Mouse (Mus musculus) heart, postnatal 14 days (tissue): ENCODE data around the gene Card14. TPM values are rescaled to one million over a fixed set of nuclear protein-coding genes. Genes with fewer than 3 reads are reported as not detected.

Source experiments
- DNase-seq, 2 experiments: peaks; one replicate each; pipeline ENCODE4 v3.0.0; 2021 to 2022
- intact Hi-C: fragments of 180-260 bp; cut with DNase I; formaldehyde crosslinking; loops from one replicate; pipeline ENCODE4 v1.15.1; 2025
- total RNA-seq, 2 experiments: library from RNA; stranded (reverse); gene quantifications; 2 replicates each; pipeline ENCODE4 v1.2.3; 2021

Card14 gene
- total RNA-seq, 2 experiments from 2014 or later = 0.14 to 0.15 TPM

DNA sequence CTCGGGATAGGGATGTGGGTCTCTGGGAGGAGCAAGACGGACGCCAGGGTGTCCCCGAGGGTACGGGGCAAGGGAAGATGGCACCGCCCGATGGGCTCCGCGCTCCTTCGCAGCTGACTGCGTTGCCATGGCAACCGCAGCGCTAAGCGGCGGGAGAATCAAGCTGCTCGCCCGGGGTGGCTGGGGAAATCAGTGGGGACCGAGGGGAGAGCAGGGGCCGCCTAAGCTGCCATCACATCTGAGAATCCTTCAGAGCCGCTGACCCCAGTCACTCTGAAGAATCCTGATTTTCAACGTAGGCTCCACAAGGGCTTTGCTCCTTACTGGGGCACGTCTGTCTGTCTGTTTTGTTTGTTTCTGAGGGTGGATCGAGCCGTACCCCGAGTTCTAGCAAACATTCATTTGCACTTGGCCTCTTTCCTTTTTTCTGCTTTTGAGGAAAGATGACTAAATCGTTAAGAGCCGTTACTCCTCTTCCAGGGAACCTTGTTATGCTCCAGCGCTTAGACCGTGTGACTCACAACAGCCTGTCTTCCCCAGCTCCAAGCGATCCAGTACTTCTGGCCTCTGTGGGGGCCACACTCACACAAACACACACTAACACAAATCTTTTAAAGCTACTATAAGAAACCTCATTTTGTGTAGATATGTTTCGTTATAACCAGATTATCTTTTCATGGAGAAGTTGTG is 7.2 kb upstream of the Card14 start:
- DNase-seq = no peak
- intact Hi-C loops = no loop called here

GRCm38 (mm10) chr11:119300986-119301385 is 6.6 kb upstream of the Card14 start:
- DNase-seq = no peak
- intact Hi-C loops = no loop called here

- DNase-seq = peak; percentile 45 to 59
- intact Hi-C loops = loop anchor here (2.0 kb wide), 1 partner anchor 58 kb away; no protein-coding TSS in a partner anchor
Measured at GRCm38 (mm10) chr11:119304904-119305712, 2.5 kb upstream of the Card14 start.

GRCm38 (mm10) chr11:119306762-119307657 is 558 bp upstream of the Card14 start:
- intact Hi-C loops = no loop called here

DNA sequence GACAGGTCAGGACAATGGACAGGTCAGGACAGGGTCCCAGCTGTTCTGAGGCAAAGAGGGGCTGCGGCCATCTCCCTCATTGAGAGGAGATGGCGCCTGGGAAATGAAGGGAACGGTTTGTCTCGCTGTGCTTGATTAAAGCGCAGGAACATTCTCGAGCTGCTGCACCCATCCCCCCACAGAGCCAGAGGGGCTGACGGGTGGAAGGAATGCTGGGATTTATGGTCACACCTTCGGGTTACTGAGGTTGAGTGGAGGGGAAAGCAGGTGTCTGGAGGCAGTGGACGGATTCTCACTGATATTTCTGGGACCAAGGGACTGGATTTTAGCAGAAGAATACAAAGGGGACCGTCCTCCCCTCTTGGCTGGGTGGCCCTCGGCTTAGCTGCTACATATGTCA is 348 bp downstream of the Card14 start:
- DNase-seq = no peak
- intact Hi-C loops = no loop called here

More at GRCm38 (mm10) chr11:119306762-119307657, 558 bp upstream of the Card14 start:
- no peak for DNase-seq

DNA sequence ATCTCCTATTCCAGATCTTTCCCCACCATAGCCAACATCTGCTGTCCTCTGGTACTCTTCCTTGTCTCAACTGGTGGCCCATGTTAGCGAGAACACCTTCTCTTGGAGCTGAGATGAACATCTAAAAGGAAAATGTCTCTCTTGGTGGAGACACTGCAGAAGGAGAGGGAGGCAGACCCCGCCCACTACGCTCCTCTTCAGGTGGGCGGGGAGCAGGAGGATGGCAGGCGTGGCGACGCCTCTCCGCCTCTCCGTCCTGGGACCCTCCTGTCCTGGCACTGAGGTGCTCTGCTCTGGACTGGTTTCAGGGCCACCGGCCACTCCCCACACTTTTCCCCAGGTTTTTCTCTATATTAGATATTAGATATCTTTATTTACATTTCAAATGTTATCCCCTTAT is 3.1 kb downstream of the Card14 start:
- intact Hi-C loops = no loop called here
- no peak for DNase-seq

- no peak for DNase-seq
- intact Hi-C loops = no loop called here
Measured at GRCm38 (mm10) chr11:119314252-119314936, 6.8 kb downstream of the Card14 start.

DNA sequence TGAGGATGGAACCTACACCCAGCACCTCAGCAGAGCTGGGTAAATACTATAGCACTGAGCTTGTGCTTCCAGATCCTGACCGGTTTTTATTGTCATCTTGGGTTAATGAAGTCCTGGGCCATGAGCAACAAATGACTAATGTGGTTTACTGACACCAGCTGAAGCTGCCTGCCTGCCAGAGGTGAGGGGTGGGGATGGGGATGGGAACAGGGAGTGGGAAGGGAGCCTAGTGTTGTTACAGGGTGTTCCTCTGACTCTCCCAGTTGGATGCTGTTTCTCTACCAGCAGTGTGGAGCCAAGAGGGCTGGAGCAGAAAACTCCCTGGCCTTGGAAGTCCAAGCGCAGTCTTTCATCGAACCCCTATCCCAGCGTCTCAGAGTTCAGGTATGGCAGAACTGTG is 9.2 kb downstream of the Card14 start:
- DNase-seq = peak; percentile 32 to 38
- intact Hi-C loops = no loop called here

DNA sequence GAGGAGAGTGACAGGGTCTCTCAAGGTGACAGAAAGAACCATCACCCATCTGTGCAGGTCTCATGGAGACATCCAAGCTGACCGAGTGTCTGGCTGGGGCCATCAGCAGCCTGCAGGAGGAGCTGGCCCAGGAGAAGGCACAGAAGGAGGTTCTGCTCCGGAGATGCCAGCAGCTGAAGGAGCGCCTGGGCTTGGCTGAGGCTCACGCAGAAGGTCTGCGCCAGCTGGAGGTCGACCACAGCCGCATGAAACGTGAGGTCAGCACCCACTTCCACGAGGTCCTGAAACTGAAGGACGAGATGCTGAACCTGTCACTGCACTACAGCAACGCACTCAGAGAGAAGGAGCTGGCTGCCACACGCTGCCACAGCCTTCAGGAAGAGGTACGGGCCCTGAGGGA is 15.0 kb downstream of the Card14 start:
- DNase-seq = no peak
- intact Hi-C loops = no loop called here

DNA sequence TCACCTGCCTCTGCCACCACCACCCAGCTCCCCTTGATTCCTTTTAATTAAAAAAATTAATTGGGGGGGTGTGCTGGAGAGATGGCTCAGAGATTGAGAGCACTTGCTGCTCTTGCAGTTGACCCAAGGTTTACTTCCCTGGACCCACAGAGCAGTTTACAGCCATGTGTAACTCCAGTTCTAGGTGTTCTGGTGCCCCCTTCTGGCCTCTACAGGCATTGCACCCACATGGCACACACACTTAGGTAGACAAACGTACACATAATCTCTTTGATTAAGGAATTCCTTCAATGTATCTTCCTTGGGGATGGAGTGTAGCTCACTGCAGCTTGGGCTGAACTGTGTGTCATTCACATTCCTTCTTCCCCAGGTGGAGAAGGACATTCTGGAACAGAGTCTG is 17.5 kb downstream of the Card14 start:
- DNase-seq = no peak
- intact Hi-C loops = no loop called here

GRCm38 (mm10) chr11:119330592-119330991 is 23.0 kb downstream of the Card14 start:
- DNase-seq = no peak
- intact Hi-C loops = no loop called here

DNA sequence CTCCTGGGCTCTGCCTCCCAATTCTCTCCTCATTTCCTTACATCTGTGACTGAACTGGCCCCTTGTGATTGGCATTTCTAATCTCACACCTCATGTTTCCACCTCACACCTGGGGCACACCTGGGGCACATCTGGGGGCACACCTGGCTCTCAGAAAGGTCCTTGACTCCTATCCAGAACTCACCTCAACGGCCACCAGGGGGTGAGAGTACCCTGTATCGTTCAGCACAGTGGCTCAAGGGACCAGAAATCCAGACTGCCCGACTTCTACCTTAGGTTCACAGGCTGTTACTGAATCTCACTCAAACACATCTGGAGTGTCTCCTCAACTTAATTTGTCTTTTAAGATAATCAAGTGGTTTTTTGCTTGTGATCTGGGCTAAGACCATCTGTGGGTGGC is 24.4 kb downstream of the Card14 start:
- intact Hi-C loops = no loop called here
- no peak for DNase-seq

GRCm38 (mm10) chr11:119338271-119339059 is 30.9 kb downstream of the Card14 start:
- no peak for DNase-seq
- intact Hi-C loops = loop anchor here (1.0 to 2.0 kb wide), 2 partner anchors 25 to 98 kb away; no protein-coding TSS in a partner anchor

- intact Hi-C loops = loop anchor here (1.0 to 2.0 kb wide), 2 partner anchors 24 to 98 kb away; no protein-coding TSS in a partner anchor
Measured at GRCm38 (mm10) chr11:119339179-119339578, 31.6 kb downstream of the Card14 start.

DNA sequence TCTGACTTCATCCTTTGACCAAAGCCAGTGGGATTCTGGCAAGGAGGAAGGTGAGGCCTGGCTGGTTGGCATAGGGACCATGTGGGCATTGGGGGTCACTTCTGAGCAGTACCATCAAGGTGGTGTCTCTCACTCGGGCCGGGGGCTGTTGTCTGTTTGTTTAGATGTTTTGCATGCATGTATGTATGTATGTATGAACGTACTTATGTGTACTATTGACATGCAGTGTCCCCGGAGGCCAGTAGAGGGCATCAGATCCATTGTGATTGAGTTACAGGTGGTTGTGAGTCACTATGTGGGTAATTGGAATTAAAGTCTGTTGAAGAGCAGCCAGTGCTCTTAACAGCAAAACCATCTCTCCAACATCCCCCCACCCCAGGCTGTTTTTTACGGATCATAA is 32.1 kb downstream of the Card14 start:
- intact Hi-C loops = loop anchor here (1.0 to 5.0 kb wide), 3 partner anchors 24 to 153 kb away; partner anchors contain the start of gene Endov
- DNase-seq = peak; percentile 71 to 78

More at GRCm38 (mm10) chr11:119339179-119339578, 31.6 kb downstream of the Card14 start:
- DNase-seq = no peak

DNA sequence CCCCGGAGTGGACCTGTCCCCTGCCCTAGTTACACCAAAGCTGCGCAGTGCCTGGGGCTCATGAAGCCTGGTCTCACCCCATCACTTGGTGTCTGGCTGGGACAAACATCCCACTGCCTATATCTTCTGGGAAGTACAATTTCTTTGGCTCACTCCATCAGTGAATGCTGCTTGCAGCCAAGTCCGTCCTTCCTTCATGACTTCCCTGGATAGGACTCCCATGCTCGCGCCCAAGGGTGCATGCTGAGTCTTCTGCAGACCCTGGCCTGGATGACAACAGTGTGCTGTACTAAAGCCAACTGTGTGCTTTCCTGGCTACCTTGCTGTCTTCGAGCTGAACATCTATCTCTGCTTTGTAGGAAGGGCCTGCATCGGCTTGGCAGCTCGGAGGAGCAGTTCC is 36.6 kb downstream of the Card14 start:
- intact Hi-C loops = loop anchor here (5.0 kb wide), 1 partner anchor 148 kb away; the partner anchor contains the start of gene Endov
- DNase-seq = peak; percentile 25

DNA sequence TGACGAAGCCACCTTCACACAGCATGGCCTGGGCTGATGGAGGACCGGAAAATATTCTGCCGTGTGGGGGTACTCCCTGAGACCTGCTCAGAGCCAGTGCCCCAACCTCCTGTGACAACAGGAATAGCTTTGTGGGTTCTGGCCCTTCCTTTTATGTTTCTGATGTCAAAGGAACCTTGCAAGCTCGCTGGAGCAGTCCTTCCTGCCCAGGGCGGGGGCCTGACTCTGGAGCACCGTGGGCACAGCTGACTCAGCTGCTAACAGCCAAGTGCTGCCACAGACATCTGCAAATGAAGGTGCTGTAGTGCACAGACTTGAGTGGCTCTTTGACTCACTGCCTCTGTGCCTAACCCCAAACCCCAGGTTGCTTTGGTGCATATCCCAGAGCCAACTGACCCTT is 37.3 kb downstream of the Card14 start:
- DNase-seq = no peak
- intact Hi-C loops = loop anchor here (5.0 kb wide), 1 partner anchor 147 kb away; the partner anchor contains the start of gene Endov

DNA sequence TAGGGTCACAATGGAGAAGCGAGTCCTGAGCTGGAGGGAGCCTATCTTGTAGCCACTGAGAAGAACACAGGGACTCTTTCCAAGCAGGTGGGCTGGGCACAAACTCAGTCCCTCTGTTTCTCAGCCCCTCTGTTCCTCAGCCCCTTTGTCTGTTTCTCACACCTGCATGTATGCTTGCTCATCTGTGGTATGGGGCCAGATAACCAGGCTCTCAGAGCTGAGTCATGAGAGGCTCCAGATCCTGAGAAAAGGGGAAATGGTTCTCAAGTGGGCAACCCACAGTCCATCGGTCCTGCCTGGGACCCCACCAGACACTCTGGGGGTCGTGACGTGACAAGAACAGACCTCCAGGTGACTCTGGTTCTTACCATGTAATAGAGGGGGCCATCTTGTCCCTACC is 39.6 kb downstream of the Card14 start:
- no peak for DNase-seq
- intact Hi-C loops = no loop called here

- no peak for DNase-seq
Measured at GRCm38 (mm10) chr11:119352113-119352512, 44.5 kb downstream of the Card14 start.

More at GRCm38 (mm10) chr11:119352113-119352512, 44.5 kb downstream of the Card14 start:
- intact Hi-C loops = no loop called here
